Mouse (Mus musculus) gastrocnemius, adult 2 months (tissue): ENCODE measurements at regions not wholly inside any gene's neighbourhood (a gene's known extent, or its start where the extent isn't known, plus 50 kb on each side); places are given as distances from the start of the nearest gene placed in this dataset.
"Not testable (repeated sequence)": the region's sequence is repeated elsewhere in the genome, so short reads cannot be mapped to it uniquely, and the experiment has no call there.

Experiments used
- DNase-seq: peaks from one replicate; pipeline ENCODE4 v3.0.0; 2022
- H3K27ac ChIP-seq: fragments of 200-600 bp; 2 replicates; pipeline ENCODE4 v1.8.1; 2022; ENCODE audit warnings: mild to moderate bottlenecking
- H3K4me3 ChIP-seq: fragments of 200-600 bp; 2 replicates; pipeline ENCODE4 v1.8.1; 2022; ENCODE audit warnings: mild to moderate bottlenecking, moderate library complexity
- CTCF ChIP-seq: fragments of 200-600 bp; IDR thresholded peaks from 2 replicates; pipeline ENCODE4 v1.8.1; 2022; ENCODE audit warnings: antibody characterized with exemption, mild to moderate bottlenecking, moderate library complexity
- intact Hi-C: fragments of 180-260 bp; cut with DNase I; formaldehyde crosslinking; loops from one replicate; pipeline ENCODE4 v1.15.1; 2025

DNA sequence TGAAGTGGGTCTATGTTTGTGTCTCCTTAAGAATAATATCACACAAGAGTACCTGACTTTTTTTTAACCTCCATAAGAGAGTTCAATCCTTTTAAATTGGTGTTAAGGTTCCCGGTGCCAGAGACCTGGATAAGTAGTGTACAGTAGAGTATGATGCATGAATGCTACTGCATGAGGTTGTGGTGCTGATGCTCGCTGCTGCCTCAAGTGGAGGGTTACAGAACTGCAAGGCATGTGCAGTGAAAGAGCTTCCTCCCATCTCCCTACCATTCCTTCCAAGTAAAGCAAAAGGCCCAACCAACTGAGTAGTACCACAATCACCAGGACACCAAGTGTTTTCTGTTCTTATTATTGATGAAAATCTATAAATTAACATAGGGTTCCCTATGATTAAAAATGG is 227.5 kb downstream of the Plod2 start:
- intact Hi-C loops: no loop called here
- peak; percentile 20 for DNase-seq
- TF ChIP-seq CTCF: peak; percentile 70
- no peak overlapping the region for H3K4me3 ChIP-seq
- no peak overlapping the region for H3K27ac ChIP-seq

- H3K27ac ChIP-seq: no peak overlapping the region
- DNase-seq: no peak
- no peak overlapping the region for H3K4me3 ChIP-seq
- intact Hi-C loops: no loop called here
- no peak for TF ChIP-seq CTCF
Observed at GRCm38 (mm10) chr9:92771002-92771401, 229.0 kb downstream of the Plod2 start.

DNA sequence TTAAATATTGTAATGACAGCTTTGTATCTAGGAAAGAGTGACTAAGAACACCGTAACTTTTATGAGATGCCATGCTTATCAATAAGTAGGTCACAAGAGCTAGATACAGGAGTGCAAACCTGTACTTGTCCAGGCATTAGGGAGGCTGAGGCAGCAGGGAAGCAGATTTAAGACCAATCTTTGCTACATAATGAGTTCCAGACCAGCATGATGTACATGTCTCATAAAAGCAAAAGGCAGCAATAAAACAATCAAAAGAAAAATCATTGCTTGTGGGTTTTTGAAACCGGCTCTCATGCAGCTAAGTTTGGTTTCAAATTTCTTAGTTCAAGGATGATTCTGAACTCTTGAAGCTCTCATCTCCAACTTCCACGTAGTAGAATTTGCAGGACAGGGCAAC is 229.7 kb downstream of the Plod2 start:
- no peak for TF ChIP-seq CTCF
- DNase-seq: no peak
- Histone ChIP-seq H3K4me3 (no peak overlapping the region), H3K27ac (no peak overlapping the region)
- intact Hi-C loops: no loop called here

DNA sequence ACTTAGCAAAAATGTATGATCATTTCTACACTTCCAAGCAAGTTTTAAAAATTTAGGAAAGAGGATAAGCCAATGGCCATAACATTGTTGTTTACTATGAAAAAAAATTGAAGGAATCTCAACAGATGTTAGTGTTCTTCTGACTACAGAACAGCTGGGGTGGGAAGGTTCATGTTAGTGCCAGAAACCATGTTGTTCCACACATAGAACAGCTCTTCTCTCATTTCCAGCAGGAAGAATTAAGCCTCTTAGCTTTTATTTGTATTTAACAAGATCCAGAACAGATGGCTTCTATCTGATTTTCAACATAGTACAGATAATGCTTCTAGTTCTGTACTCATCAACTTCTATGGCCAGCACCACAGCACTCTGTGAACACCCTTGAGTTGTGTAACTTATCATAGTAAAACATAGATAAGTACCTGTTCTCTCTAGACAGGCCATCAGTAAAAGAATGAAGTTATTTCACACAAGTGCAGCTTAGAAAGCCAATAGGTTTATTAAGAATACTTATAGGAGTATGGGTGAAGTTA is 241.0 kb downstream of the Plod2 start:
- DNase-seq: no peak
- no peak for TF ChIP-seq CTCF
- no peak overlapping the region for H3K27ac ChIP-seq
- intact Hi-C loops: no loop called here
- no peak overlapping the region for H3K4me3 ChIP-seq

DNA sequence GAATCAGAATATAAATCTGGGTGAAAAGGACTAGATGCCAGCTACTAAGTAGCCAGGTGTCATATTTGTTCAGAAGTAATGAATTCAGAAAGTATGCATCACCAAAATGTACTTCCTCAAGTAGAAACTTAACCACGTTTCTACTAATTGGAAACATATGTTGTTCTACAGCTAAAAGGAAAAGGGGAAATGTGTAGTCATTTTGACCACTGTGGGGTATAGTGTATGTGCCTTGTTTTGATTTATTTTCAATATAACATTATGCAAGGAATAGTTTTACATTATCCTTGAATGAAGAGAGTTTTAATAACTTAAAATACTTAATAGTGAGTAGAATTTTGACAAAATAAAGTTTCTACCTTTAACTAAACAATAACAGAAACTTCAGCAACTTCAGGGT is 257.7 kb downstream of the Plod2 start:
- no peak for DNase-seq

GRCm38 (mm10) chr9:92809469-92809868 is 267.4 kb downstream of the Plod2 start:
- TF ChIP-seq CTCF: no peak
- intact Hi-C loops: no loop called here
- DNase-seq: no peak

More for the DNA sequence above, 257.7 kb downstream of the Plod2 start:
- intact Hi-C loops: no loop called here
- no peak overlapping the region for H3K27ac ChIP-seq
- TF ChIP-seq CTCF: no peak
- no peak overlapping the region for H3K4me3 ChIP-seq

GRCm38 (mm10) chr9:92820721-92821120 is 278.7 kb downstream of the Plod2 start:
- H3K4me3 ChIP-seq: peak overlapping the region; percentile 57
- H3K27ac ChIP-seq: no peak overlapping the region
- intact Hi-C loops: no loop called here
- DNase-seq: no peak
- TF ChIP-seq CTCF: no peak

More at GRCm38 (mm10) chr9:92809469-92809868, 267.4 kb downstream of the Plod2 start:
- no peak overlapping the region for H3K4me3 ChIP-seq
- H3K27ac ChIP-seq: no peak overlapping the region

DNA sequence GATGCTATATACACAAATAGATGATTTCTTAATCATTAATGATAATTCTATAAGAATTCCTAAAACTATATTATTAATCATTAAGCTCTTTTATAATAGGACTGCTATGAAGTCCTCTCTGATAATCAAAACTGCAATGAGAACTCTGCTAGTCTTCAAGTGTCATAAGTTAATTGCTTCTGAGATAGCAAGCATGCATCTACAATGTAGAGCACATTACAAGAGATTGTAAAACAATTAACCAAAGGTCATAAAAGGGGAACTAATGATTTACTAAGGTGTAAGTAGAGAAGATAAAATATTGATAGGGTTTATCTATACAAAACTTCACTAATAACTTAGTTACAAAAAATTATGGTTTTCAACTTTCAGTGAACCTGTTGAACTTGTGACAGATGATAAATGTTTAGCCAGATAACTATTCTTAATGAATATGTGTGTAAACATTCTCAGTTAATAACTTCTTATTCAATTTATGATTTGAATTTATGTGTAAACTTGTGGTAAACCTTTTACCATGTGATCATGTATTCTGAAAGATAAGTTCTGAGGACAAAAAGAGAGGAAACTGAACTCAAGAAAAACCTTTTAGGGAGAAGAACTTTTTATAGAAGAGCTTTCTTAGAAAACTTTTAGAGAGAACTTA is 284.8 kb downstream of the Plod2 start:
- no peak for TF ChIP-seq CTCF
- DNase-seq: no peak
- Histone ChIP-seq H3K27ac (no peak overlapping the region), H3K4me3 (no peak overlapping the region)
- intact Hi-C loops: no loop called here

GRCm38 (mm10) chr9:92836156-92836555 is 294.1 kb downstream of the Plod2 start:
- H3K4me3 ChIP-seq, intact Hi-C loops, H3K27ac ChIP-seq, DNase-seq: not testable (repeated sequence)

GRCm38 (mm10) chr9:92856410-92857083 is 314.5 kb downstream of the Plod2 start:
- Histone ChIP-seq H3K27ac (no peak overlapping the region), H3K4me3 (no peak overlapping the region)
- TF ChIP-seq CTCF: no peak
- intact Hi-C loops: no loop called here
- no peak for DNase-seq

GRCm38 (mm10) chr9:92865822-92866221 is 323.8 kb downstream of the Plod2 start:
- no peak for TF ChIP-seq CTCF
- intact Hi-C loops: no loop called here
- no peak for DNase-seq
- no peak overlapping the region for H3K27ac ChIP-seq
- no peak overlapping the region for H3K4me3 ChIP-seq

GRCm38 (mm10) chr9:92878589-92878988 is 336.6 kb downstream of the Plod2 start:
- no peak overlapping the region for H3K4me3 ChIP-seq
- intact Hi-C loops: loop anchor here (2.0 to 10.0 kb wide), 4 partner anchors 264 to 734 kb away; no protein-coding TSS in a partner anchor
- peak; percentile 43 for DNase-seq
- TF ChIP-seq CTCF: peak; percentile 71
- no peak overlapping the region for H3K27ac ChIP-seq

GRCm38 (mm10) chr9:92879812-92880211 is 337.8 kb downstream of the Plod2 start:
- Histone ChIP-seq H3K4me3 (no peak overlapping the region), H3K27ac (no peak overlapping the region)
- intact Hi-C loops: loop anchor here (2.0 to 10.0 kb wide), 4 partner anchors 265 to 735 kb away; no protein-coding TSS in a partner anchor
- no peak for DNase-seq
- no peak for TF ChIP-seq CTCF
